Mouse (Mus musculus) frontal cortex, postnatal 36 days (tissue): ENCODE measurements around the gene Hes2.
A peak's percentile ranks its signal among the peaks of the same experiment; 100 is the strongest.

Experiments
- DNase-seq, 2 experiments: peaks; one replicate each; pipeline ENCODE4 v3.0.0; 2022; ENCODE audit warnings: low spot score in 2 of 2

Gene Hes2

DNA sequence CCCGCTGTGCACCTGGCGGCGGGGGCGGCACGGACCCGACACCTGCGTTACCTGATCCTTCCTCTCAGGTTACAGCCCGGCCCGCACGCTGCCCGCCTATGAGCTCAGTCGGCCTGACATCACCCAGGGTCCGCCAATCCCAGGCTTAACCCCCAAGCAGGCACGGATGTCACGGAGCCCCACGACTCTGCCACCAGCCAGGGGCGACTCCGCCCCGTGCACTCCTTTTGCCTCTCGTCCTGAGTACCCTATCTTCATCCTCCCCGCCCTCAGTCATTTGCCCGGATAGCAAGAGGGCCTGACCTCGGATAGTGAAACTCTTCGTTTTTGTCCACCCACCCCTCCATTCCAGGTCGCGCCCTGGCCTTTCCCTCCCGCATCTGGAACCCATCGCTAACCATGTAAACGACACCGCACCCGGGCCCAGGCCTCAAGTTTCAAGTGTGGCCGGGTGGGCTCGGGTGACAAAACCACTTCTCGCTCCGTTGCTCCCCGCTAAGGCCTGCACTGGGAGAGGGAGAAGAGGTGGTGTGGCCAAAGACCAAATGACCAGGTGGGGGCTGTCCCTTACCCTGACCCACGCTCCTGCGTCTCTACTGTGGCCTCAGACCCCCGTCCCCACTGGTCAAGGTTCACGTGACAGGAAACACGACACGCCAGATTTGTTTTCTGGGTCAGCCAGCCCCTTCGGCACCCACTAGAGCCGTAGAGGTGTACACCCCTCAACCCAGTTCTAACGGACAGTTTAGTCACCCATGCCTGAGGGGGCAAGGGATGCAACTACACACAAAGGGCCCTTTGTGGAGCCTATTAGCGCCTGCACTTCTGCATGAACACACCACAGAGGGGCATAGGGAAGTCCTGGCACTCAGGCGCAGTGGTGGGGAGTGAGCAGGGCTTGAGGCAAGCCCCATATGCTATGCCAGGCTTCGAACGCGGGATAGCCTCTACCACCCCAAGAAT lies 26.6 kb upstream of the Hes2 start:
- DNase-seq: no peak

DNA sequence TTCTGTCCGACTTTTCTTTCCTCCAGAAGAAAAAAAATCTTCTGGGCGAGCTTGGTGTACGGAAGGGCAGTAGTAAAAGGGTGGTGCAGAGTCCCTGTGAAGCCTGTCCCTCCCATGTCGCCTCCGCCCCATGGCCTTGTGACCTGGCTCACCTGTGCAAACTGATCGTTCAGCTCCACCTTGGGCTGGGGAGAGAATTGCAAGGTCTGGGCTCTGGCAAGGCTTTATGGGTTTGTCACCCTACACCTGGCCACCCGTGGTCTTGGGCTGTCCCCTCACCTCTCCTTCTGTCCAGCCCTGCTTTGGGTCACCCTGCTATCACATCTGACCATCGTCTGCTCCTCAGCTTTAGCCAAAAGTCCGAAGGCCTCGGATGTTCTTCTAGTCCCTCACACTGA lies 25.9 kb upstream of the Hes2 start:
- DNase-seq: no peak

DNA sequence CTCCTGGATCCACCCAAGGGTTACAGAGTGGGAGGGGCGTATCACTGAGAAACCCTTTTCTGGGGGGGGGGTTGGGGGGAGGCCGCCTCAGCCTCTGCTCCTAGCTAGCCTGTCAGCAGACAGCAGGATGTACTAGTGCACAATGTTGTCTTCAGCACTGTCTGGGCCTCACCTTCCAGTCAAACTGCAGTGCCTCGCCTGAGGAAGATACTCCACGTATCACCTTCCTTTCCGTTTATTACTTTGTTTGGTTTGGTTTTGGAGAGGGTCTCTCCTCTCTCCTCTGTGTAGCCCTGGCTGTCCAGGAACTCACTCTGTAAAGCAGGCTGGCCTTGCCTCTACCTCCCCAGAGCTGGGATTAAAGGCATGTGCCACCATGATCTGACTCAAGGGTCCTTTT lies 25.5 kb upstream of the Hes2 start:
- DNase-seq: no peak

GRCm38 (mm10) chr4:152134507-152134906 lies 24.2 kb upstream of the Hes2 start:
- DNase-seq: no peak

DNA sequence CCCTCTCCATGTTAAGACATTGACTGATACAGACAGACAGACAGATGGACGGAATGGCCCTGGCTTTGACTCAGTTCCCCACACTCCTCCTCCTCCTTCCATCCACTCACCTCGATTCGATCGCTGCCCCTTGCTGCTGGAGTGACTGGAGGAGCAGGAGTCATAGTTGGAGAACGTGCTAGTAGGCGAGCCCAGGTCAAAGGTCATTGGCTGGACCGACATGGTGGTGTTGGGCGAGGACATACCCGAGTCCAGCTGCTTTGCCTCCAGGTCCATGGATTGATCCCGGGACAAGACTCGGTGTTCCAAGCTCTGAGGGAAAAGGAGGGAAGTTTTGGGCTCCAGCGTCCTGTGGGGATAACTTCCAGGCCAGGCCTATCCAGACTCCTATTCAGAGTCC lies 23.3 kb upstream of the Hes2 start:
- no peak for DNase-seq

GRCm38 (mm10) chr4:152136112-152136875 lies 22.4 kb upstream of the Hes2 start:
- no peak for DNase-seq

- DNase-seq: no peak
These were observed 21.8 kb upstream of the Hes2 start for GRCm38 (mm10) chr4:152136876-152137250.

GRCm38 (mm10) chr4:152138497-152139260 lies 20.0 kb upstream of the Hes2 start:
- peak; percentile 75 to 81 for DNase-seq

DNA sequence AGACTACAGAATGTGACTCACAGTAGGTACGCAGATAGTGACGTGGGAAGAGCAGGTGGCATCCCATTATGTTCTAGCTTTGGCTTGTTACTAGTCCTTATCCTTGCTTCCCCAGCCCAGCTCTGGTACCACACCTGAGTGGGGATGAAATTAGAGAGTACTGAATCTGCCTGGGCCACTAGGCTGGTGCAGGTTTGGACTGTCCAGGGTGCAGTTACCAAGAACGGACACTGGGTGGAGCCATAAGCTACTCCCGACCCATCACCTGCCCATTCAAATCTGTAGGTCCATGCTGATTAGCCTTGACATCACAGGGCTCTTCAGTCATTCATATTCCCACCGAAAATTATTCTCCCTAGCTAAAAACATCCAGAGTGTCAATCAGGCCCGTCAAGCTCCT lies 18.2 kb upstream of the Hes2 start:
- no peak for DNase-seq

DNA sequence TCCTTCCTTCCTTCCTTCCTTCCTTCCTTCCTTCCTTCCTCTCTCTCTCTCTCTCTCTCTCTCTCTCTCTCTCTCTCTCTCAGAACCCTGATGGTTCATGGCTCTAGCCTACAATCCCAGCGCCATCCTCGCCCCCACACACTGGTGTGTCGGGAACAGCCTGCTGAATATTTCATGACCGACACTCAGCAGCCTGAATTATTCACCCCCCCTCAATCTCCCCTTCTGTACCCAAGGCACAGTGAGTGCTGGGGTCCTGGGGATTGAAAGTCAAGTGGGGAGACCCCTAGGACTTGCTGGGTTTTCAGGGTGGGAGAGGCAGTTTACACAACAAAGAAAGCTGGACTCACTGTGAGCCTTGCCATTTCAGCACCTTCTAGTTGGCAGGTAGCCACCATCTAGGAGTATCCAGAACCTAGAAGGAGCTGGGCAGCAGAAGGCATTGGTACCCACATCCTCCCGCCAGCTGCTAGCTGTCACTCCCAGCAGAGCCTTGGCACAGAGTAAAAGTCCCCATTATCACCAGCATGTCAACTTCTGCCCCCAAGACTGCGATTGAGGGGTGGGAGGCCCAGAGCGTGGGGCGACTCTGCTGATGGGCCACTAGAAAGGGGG lies 17.0 kb upstream of the Hes2 start:
- peak; percentile 46 to 59 for DNase-seq

DNA sequence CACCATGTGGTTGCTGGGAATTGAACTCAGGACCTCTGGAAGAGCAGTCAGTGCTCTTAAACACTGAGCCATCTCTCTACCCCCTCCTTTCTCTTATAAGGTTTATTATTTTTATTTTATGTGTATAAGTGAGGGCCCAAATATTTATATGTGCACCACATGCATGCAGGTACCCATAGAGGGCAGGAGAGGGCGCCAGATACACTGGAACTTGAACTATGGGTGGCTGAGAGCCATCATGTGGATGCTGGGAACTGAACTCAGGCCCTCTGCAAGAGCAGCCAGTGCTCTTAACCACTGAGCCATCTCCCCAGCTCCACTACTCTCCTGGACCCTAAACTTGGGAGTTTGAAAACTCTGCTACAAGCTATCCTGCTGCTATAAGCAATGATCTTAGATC lies 15.0 kb upstream of the Hes2 start:
- no peak for DNase-seq

GRCm38 (mm10) chr4:152145473-152145872 lies 13.2 kb upstream of the Hes2 start:
- no peak for DNase-seq

- DNase-seq: no peak
These were observed 12.4 kb upstream of the Hes2 start for GRCm38 (mm10) chr4:152146033-152146827.

GRCm38 (mm10) chr4:152150546-152150945 lies 8.1 kb upstream of the Hes2 start:
- DNase-seq: no peak

- DNase-seq: no peak
These were observed 7.2 kb upstream of the Hes2 start for GRCm38 (mm10) chr4:152151451-152151965.

GRCm38 (mm10) chr4:152151966-152152544 lies 6.6 kb upstream of the Hes2 start, which contains the start of gene Espn:
Espn (minus strand) TSS chr4:152152371.
- no peak for DNase-seq

DNA sequence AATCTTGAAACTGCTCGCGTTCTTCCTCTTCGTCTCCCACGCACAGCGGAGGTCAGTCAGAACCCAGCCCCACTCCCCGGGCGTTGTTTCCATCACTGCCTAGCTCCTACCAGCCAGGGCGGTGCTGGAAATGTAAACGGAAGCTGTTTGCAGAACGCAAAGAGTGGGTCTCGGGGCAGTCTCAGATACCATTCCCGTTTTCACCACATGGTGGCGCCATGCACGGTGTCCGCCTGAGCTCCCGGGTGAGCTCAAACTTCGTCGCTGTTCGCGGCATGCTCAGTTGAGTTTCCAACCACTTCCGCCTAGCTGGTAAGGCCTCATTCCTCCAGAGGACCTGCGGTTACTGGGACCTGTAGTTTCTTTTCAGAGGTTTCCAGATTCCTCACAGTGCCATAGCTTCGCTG lies 4.9 kb upstream of the Hes2 start:
- peak; percentile 69 to 77 for DNase-seq

DNA sequence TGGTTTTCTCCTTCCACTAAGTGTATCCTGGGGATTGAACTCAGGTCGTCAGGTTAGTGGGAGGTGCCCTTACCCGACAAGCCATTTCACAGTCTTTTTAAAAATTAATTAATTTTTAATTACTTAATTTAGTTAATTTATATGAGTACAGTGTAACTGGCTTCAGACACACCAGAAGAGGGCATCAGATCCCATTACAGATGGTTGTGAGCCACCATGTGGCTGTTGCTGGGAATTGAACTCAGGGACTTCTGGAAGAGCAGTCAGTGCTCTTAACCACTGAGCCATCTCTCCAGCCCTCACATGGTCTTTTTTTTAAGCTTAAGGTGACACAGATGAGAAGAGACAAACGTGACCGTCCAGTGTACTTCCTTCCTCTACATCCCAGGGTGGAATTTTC lies 3.6 kb upstream of the Hes2 start:
- no peak for DNase-seq

DNA sequence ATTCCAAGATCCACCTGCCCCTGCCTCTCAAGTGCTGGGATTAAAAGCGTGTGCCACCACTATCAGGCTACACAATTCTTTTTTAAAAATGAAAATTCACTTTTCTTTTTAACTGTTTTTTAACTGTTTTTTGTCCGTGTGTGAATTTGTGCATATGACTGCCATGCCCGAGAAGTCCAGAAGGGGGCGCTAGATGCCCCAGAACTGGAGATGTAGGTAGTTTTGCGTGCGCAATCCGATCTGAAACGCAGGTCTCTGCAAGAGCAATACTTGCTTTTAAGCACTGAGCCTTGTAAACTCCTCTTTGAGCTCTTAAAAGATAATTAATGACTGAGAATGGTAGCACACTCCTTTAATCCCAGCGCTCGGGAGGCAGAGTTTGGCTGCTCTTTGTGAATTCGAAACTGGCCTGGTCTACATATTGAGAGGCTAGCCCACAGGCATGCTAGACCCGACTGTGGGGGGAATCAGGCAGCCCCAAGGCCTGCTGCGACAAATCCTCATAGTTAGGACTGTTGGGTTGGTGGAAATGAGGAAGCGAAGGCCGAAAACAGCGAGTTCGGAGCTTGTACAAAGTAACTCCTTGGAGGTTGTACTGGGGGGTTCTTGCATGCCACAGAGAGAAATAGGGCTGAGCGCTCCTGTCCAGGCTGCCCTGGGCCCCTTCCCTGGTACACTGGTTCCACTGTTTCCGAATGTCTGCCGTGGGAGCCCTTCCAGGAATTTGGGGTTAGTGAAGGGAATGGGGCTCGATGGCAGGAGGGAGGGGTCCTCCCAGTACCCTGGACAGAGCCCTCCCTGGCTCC lies 685 bp upstream of the Hes2 start:
- DNase-seq: peak; percentile 31 to 45
